Mouse (Mus musculus) heart, adult 8-10 months (tissue): ENCODE results near the gene Ankrd34c. TPM values are rescaled to one million over a fixed set of nuclear protein-coding genes. Genes with fewer than 3 reads are reported as not detected.

Experiments
- total RNA-seq, 4 experiments: library from RNA; stranded (reverse); gene quantifications; 2 replicates each; pipeline ENCODE4 v1.2.4; 2022

Gene Ankrd34c
- total RNA-seq, 4 experiments from 2014 or later, result not detected

Other genes starting within 250 kb of the Ankrd34c start
- gene Minar1, start 115.3 kb downstream of the Ankrd34c start, total RNA-seq, result under 1 TPM in 3 of 4 experiments, not detected in 1; 0.03 to 0.06 (median 0.05) TPM
- 10 to 100 TPM; 21.9 to 30.3 (median 28.0) TPM for gene Tmed3, start 33.4 kb downstream of the Ankrd34c start, total RNA-seq
- gene Rasgrf1, start 171.4 kb upstream of the Ankrd34c start, total RNA-seq, result under 1 TPM; 0.11 to 0.31 (median 0.16) TPM